Mouse (Mus musculus): ENCODE results near the gene Arfip2.

Arfip2 gene

DNA sequence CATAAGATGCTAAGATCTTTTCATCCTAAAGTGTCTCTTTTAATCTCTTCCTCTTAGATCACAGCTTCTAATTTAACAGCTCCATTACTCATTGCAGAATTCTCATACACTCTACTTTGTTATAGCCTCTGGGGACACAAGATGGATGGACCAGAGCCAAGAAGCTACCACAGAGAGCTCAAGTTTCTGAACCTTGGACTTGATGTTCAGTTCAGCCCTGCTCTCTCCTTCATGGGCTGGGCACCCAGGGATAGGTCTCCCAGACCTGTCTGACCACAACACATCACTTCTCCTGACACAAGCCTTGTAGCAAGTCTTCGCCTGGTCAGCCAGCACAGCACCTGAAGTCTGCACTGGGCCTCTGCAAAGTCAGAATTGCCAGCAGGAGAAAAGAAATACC is 25.8 kb downstream of the Arfip2 start:
- DNase-seq (ENCODE audit: low read depth, low spot score): no peak

DNA sequence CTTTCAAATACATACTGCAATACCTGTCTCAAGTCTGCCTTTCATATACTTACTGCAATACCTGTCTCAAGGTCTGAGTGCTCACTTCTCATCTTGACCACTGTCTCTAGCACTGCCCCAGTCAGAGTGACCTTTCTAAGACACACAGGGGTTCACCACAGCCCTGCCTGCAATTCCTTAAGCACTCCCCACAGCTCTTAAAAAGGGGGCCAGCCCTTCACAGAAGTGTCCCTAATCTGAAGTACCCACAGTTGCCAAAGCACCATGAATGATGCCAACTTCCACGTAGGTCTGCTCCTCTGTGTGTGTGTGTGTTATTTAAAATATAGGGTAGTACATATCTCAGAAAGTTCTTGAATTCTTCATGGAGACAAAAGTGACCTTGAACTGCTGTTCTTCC is 28.4 kb downstream of the Arfip2 start:
- no peak for DNase-seq (ENCODE audit: low read depth, low spot score)

DNA sequence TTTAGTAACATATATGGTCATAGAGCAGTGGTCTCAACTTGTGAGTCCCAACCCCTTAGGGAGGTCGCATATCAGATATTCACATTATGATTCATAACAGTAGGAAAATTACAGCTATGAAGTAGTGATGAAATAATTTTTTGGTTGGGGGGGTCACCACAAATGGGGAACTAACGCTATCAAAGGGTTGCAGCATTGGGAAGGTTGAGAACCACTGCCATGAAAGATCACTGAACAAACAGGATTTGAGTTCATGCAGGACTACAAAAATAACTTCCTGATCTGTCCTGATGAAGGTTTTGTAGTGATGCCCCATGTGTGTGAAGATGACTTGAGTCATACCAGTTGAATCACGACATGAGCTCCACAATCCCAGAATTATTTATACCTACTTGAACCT is 31.7 kb downstream of the Arfip2 start:
- no peak for DNase-seq (ENCODE audit: low read depth, low spot score)

DNA sequence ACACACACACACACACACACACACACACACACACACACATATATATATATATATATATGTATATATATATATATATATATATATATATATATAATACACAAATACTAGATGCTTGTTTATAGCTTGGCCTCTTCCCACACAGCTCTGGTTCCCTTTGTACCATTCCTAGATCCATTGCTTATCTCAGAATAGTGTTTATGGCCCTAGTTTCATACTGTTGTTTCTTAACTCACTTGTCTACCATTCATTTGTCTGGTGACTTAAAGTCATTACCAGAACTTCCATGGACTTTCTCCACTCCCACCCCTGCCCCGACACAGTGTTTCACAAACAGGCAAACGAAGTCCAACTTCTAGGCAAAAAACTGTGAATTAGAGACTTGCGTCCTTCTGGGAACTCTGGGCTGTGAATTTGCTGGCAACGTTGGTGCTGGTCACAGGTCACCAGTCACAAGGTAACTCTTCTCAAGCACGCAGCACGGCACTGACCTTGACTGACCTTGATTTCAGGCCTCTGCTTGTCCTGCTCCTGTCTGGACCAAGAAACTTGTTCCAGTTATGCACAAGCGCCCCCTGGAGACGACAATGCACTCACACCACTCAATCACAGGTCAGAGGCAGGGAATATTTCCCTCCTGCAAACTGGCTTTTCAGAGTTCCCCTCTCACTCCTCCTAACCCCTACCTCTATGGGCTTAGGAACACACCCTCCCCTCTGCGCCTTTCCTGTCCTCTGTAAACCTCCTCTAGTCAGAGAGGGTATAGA is 37.2 kb downstream of the Arfip2 start:
- peak; percentile 89 for DNase-seq (ENCODE audit: low read depth, low spot score)

DNA sequence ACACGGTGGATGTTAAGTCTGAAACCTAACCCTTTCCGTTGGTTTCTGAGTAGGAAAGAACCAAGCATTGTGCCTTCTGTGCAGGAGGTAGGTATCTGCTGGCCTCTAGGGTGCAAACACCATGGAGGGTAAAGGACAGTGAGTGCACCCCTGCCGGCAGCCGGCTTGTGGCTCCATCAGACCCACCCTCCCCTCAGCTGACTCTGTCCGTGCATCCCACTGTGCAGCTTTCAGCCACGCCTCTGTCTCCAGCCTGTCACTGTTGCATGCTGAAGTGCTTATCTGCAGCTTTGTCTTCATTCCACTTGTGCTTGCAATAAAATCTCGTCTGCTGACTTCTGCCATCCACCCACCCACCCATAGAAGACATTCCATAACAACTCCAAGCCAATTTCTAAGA is 50.1 kb downstream of the Arfip2 start:
- peak; percentile 54 for DNase-seq (ENCODE audit: low read depth, low spot score)

DNA sequence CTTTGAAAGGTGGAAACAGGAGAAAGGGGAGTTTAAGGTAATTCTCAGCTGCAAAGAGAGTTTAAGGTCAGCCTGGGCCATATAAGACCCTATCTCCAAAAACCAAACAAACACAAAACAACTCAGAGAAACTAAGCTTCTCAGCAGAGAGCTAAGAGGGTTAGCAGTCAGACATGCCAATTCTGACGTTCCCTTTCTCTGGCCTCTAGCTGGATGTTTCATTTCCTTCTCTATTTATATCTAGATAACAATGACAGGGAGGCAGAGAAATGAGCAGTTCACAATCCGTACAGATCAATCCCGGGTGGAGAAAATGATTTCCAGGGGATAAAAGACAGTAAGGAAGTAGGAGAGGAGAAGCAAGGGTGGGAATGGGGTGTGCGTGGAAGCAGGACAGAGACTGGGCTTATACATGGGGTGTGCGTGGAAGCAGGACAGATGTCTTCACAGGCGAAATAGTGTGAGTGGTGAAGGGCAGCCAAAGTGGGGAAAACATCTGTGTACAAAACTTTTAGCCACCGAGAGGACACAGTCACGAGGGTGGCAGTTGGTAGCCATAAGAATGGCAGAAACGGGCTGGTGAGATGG is 51.8 kb downstream of the Arfip2 start:
- no peak for DNase-seq (ENCODE audit: low read depth, low spot score)
